Mouse (Mus musculus): ENCODE data around the gene Nub1. TPM values are rescaled to one million over a fixed set of nuclear protein-coding genes. Genes with fewer than 3 reads are reported as not detected.

The Nub1 gene
- polyA plus RNA-seq, 1 experiment from 2014 or later = 31.6 TPM

DNA sequence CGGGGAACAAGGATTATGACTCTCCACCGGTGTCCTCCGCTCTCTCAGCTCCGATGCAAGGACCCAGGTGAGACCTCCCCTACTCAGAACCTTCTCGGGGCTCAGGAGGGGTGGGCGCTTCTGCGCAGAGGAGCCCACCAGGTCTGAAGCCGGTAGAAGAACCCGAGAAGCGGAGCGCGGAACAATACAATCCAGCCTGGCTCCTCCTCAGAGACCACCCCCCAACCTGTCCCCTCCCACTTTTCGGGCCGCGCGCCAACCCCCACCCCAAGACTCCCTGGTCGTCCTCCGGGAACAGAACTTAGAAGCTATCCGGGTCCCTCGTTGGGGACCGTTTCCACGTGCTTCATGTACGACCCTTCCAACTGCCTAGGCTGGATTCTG, 45.1 kb downstream of the Nub1 start, which contains the start of gene Wdr86:
Gene Wdr86, minus strand, starts transcription at position 240 of the 384 bp plus-strand sequence.
- TF ChIP-seq CTCF (IDR thresholded peaks at IDR 0.05; ENCODE audit: low read depth) = no peak
- Histone ChIP-seq H3K4me1 (ENCODE audit: insufficient read depth) (peaks cover 19% of the 10 kb centered on the region), H3K27me3 (ENCODE audit: insufficient read depth, low read length) (peaks cover 4% of the 10 kb centered on the region), H3K4me3 (ENCODE audit: low read depth, low read length) (peak within 1 kb of the TSS; percentile 69), H3K9ac (peak within 1 kb of the TSS; percentile 76), H3K27ac (ENCODE audit: low read depth) (peak within 1 kb of the TSS; percentile 80), H3K4me2 (peak within 1 kb of the TSS; percentile 86), H3K36me3 (ENCODE audit: insufficient read depth) (no peaks in the 10 kb centered on the region), H3K9me3 (ENCODE audit: low read depth, low read length) (no peaks in the 10 kb centered on the region)
- under 1% methylated on average over 23 of the region's 23 CpGs for WGBS
- DNase-seq (peak; percentile 79), ATAC-seq (ENCODE audit: insufficient read depth) (peak; percentile 51; the same call in 1 of the 2 replicates)

DNA sequence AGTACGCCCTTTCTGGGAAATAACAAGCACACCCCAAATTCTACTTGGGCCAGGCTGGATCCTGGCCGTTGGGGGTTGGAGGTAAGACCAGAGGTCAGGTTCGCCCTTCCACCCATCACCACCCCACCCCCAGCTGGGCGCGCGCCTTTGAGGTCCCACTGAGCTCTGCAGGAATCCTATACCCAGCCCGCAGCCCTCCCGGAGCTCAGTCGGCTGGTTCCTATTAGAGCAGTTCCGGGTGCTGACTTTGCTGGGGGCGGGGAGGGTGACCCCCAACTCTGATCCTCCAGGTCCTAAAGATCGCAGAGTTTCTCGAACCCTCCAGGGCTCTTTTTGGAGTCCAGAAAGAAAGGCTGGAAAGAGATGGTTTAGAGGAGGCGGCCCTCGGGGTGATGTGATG, 45.7 kb downstream of the Nub1 start:
- H3K4me1 ChIP-seq (ENCODE audit: insufficient read depth) = peaks cover 19% of the 10 kb centered on the region
- WGBS = under 1% methylated on average over 15 of the region's 15 CpGs
- peak; percentile 42; the same call in 1 of the 2 replicates for ATAC-seq (ENCODE audit: insufficient read depth)

DNA sequence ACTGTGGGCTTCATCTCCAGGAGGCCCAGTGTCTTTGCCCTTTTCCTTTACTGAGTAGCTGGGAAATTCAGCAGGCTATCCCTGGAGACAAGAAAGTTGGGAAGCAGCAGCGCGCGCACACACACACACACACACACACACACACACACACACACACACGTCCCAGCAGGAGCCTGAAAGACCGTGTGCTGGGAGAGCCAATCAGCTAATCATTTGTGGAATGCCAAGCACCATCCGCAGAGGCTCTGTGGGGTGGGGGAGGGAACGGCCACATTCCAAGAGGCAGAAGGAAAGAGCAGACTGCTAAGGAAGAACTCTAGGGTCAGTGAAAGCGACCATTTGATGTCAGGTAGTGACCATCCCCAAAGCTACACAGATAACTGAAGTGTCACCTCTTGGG, 47.8 kb downstream of the Nub1 start:
- H3K9me3 ChIP-seq (ENCODE audit: low read depth, low read length) = no peaks in the 10 kb centered on the region
- H3K9ac ChIP-seq = no peak overlapping the region
- peaks cover 19% of the 10 kb centered on the region for H3K4me1 ChIP-seq (ENCODE audit: insufficient read depth)
- WGBS = 4% methylated on average over 8 of the region's 8 CpGs
- H3K4me2 ChIP-seq = peak overlapping the region; percentile 44
- H3K4me3 ChIP-seq (ENCODE audit: low read depth, low read length) = 0 out of 2 replicates have a peak overlapping the region, but pooled peaks have one; percentile 3
- TF ChIP-seq CTCF (IDR thresholded peaks at IDR 0.05; ENCODE audit: low read depth) = no peak
- no peaks in the 10 kb centered on the region for H3K36me3 ChIP-seq (ENCODE audit: insufficient read depth)
- H3K27me3 ChIP-seq (ENCODE audit: insufficient read depth, low read length) = peaks cover 4% of the 10 kb centered on the region
- ATAC-seq (ENCODE audit: insufficient read depth) (peak; percentile 67), DNase-seq (peak; percentile 80)
- peak overlapping the region; percentile 63 for H3K27ac ChIP-seq (ENCODE audit: low read depth)

More for the DNA sequence above, 45.7 kb downstream of the Nub1 start:
- TF ChIP-seq CTCF (IDR thresholded peaks at IDR 0.05; ENCODE audit: low read depth) = no peak
- Histone ChIP-seq H3K9ac (peak overlapping the region; percentile 76), H3K36me3 (ENCODE audit: insufficient read depth) (no peaks in the 10 kb centered on the region), H3K9me3 (ENCODE audit: low read depth, low read length) (no peaks in the 10 kb centered on the region), H3K27ac (ENCODE audit: low read depth) (peak overlapping the region; percentile 80; the same call in 1 of the 2 replicates), H3K27me3 (ENCODE audit: insufficient read depth, low read length) (peaks cover 4% of the 10 kb centered on the region), H3K4me3 (ENCODE audit: low read depth, low read length) (peak overlapping the region; percentile 69), H3K4me2 (peak overlapping the region; percentile 86)
- peak; percentile 52 for DNase-seq

DNA sequence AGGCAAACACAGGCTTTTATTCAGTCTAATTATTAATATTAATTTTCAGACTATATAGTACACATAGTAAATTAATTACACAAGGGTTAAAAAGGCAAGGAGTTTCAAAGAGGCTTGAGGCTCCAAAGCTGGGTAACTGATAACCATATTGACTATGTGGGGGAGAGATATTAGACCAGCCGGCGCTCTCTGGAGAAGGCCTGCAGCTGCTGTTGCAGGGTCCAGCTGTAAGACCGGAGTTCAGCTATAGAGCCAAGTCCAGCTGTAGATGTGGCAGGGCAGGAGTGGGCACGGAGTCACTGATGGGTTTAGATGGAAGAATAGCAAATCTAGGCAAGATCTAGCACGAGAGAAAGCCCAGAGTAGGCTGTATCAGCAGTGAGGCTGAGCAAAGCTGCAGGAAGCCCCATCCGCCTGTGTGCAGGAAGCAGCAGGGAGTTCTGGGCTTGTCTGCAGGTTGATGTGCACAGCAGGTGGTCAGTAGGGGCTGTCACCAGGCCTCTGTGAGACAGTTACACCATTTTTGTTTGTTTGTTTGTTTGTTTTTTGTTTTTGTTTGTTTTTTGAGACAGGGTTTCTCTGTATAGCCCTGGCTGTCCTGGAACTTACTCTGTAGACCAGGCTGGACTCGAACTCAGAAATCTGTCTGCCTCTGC, 48.6 kb downstream of the Nub1 start:
- Histone ChIP-seq H3K27ac (ENCODE audit: low read depth) (peak overlapping the region; percentile 63), H3K27me3 (ENCODE audit: insufficient read depth, low read length) (peaks cover 4% of the 10 kb centered on the region), H3K4me3 (ENCODE audit: low read depth, low read length) (no peak overlapping the region), H3K4me1 (ENCODE audit: insufficient read depth) (peaks cover 19% of the 10 kb centered on the region), H3K9ac (no peak overlapping the region), H3K9me3 (ENCODE audit: low read depth, low read length) (no peaks in the 10 kb centered on the region), H3K4me2 (0 out of 2 replicates have a peak overlapping the region, but pooled peaks have one; percentile 44), H3K36me3 (ENCODE audit: insufficient read depth) (no peaks in the 10 kb centered on the region)
- ATAC-seq (ENCODE audit: insufficient read depth) (no peak), DNase-seq (no peak)
- no peak for TF ChIP-seq CTCF (IDR thresholded peaks at IDR 0.05; ENCODE audit: low read depth)
- 38% methylated on average over 7 of the region's 7 CpGs for WGBS

DNA sequence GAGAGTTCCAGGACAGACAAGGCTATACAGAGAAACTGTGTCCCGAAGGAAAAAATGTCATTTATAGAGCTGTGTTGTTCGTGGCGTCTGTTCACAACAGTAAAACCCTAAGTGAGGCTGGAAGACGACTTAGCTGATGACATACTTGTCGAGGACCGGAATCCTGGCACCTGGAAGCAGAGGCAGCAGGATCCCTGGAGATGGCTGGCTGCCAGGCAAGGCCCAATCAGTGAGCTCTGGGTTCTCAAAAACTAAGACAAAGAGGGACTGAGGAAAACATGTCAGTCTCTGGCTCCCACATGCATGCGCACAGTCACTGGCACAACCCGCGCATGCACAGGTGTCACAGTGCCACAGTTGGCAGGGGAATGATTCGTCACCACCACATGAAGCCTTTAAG, 52.3 kb downstream of the Nub1 start:
- ATAC-seq (ENCODE audit: insufficient read depth) (no peak), DNase-seq (no peak)
- H3K9ac ChIP-seq = no peak overlapping the region
- 83% methylated on average over 10 of the region's 10 CpGs for WGBS
- H3K9me3 ChIP-seq (ENCODE audit: low read depth, low read length) = no peaks in the 10 kb centered on the region
- H3K4me3 ChIP-seq (ENCODE audit: low read depth, low read length) = no peak overlapping the region
- H3K4me2 ChIP-seq = no peak overlapping the region
- H3K36me3 ChIP-seq (ENCODE audit: insufficient read depth) = no peaks in the 10 kb centered on the region
- no peaks in the 10 kb centered on the region for H3K27me3 ChIP-seq (ENCODE audit: insufficient read depth, low read length)
- no peaks in the 10 kb centered on the region for H3K4me1 ChIP-seq (ENCODE audit: insufficient read depth)
- TF ChIP-seq CTCF (IDR thresholded peaks at IDR 0.05; ENCODE audit: low read depth) = no peak
- H3K27ac ChIP-seq (ENCODE audit: low read depth) = no peak overlapping the region

DNA sequence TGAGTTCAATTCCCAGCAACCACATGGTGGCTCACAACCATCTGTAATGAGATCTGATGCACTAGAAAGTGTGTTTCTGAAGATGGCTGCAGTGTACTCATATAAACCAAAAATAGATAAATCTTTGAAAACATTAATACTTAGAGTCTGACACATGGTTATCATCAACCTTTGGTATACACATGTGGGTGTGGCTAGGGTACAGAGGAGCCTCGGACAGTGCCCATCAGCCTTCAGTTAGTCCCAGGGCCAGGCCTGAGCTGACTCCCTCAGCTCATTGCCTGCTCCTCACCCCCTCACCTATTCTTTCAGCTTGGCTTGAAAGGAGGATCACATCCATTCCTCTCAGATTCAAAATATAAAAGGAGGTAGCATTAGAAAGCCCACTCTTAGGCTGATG, 53.2 kb downstream of the Nub1 start:
- no peaks in the 10 kb centered on the region for H3K27me3 ChIP-seq (ENCODE audit: insufficient read depth, low read length)
- no peaks in the 10 kb centered on the region for H3K4me1 ChIP-seq (ENCODE audit: insufficient read depth)
- no peak for ATAC-seq (ENCODE audit: insufficient read depth)
- H3K27ac ChIP-seq (ENCODE audit: low read depth) = peak overlapping the region; percentile 75
- DNase-seq = no peak
- no peaks in the 10 kb centered on the region for H3K9me3 ChIP-seq (ENCODE audit: low read depth, low read length)
- no peak for TF ChIP-seq CTCF (IDR thresholded peaks at IDR 0.05; ENCODE audit: low read depth)
- H3K36me3 ChIP-seq (ENCODE audit: insufficient read depth) = no peaks in the 10 kb centered on the region
- H3K9ac ChIP-seq = no peak overlapping the region
- WGBS = 68% methylated on average over 1 of the region's 1 CpGs
- no peak overlapping the region for H3K4me3 ChIP-seq (ENCODE audit: low read depth, low read length)
- H3K4me2 ChIP-seq = no peak overlapping the region

DNA sequence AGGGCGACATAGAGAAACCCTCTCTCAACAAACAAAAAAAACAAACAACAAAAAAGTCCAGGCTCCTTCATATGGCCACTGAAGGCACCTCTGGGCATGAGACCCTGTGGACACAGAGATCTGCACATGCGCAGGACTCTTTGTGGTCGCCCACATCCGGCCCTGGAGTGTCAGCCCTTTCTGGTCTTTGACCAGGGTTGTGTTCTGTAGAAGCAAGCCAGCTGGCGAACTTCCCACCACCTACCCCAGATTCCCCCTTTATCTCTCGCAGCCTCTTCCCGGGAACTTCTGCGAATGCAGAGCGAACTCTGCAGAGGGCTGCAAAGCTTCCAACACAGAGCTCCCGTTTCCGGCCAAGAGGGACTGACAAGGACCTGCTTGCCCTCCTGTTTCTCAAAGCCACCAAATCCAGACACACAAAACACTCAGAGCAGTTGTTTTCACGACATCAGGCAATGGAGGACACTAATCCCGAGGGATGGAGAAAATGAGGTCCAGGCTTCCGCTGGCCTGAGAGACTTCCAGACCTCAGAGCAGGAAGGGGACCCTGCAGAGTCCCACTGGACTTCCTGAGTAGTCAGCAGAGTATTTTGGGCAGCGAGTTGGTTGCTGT, 53.9 kb downstream of the Nub1 start:
- ATAC-seq (ENCODE audit: insufficient read depth) = peak; percentile 87
- Histone ChIP-seq H3K27me3 (ENCODE audit: insufficient read depth, low read length) (no peaks in the 10 kb centered on the region), H3K9ac (no peak overlapping the region), H3K4me2 (peak overlapping the region; percentile 36), H3K4me3 (ENCODE audit: low read depth, low read length) (no peak overlapping the region), H3K27ac (ENCODE audit: low read depth) (peak overlapping the region; percentile 75), H3K36me3 (ENCODE audit: insufficient read depth) (no peaks in the 10 kb centered on the region), H3K4me1 (ENCODE audit: insufficient read depth) (no peaks in the 10 kb centered on the region), H3K9me3 (ENCODE audit: low read depth, low read length) (no peaks in the 10 kb centered on the region)
- TF ChIP-seq CTCF (IDR thresholded peaks at IDR 0.05; ENCODE audit: low read depth) = no peak
- WGBS = 29% methylated on average over 15 of the region's 15 CpGs
- peak; percentile 93 for DNase-seq
